Mouse (Mus musculus): Measurements from ENCODE around the gene Adamts14. TPM values are rescaled to one million over a fixed set of nuclear protein-coding genes. Genes with fewer than 3 reads are reported as not detected.

Gene Adamts14
- polyA plus RNA-seq, 1 experiment, result 0.23 TPM

- Histone ChIP-seq H3K4me1 (ENCODE audit: control insufficient read depth, insufficient read depth, low read length) (peaks cover 3% of the 10 kb centered on the region; the same call in 1 of the 2 replicates), H3K4me3 (replicated peaks; ENCODE audit: insufficient read depth, low read depth, low read length) (no peak overlapping the region), H3K27ac (ENCODE audit: insufficient read depth, low read length) (no peak overlapping the region), H3K27me3 (ENCODE audit: control insufficient read depth, insufficient read depth, low read length) (no peaks in the 10 kb centered on the region; the same call in 1 of the 2 replicates)
- TF ChIP-seq POLR2A (IDR thresholded peaks at IDR 0.05; ENCODE audit: borderline replicate concordance, insufficient read depth, low read length), result no peak
- no peak for TF ChIP-seq CTCF (IDR thresholded peaks at IDR 0.05; ENCODE audit: borderline replicate concordance, insufficient read depth, low read depth, low read length)
- DNase-seq, result no peak
- WGBS, result 60% methylated on average over 7 of the region's 7 CpGs
Observed at GRCm38 (mm10) chr10:61273844-61274215, 592 bp upstream of the Adamts14 start.

GRCm38 (mm10) chr10:61272631-61273030 lies 607 bp downstream of the Adamts14 start:
- no peak for DNase-seq
- H3K4me1 ChIP-seq (ENCODE audit: control insufficient read depth, insufficient read depth, low read length), result peaks cover 3% of the 10 kb centered on the region; the same call in 1 of the 2 replicates
- TF ChIP-seq POLR2A (IDR thresholded peaks at IDR 0.05; ENCODE audit: borderline replicate concordance, insufficient read depth, low read length), result no peak
- TF ChIP-seq CTCF (IDR thresholded peaks at IDR 0.05; ENCODE audit: borderline replicate concordance, insufficient read depth, low read depth, low read length), result no peak
- no peak overlapping the region for H3K4me3 ChIP-seq (replicated peaks; ENCODE audit: insufficient read depth, low read depth, low read length)
- no peak overlapping the region for H3K27ac ChIP-seq (ENCODE audit: insufficient read depth, low read length)
- 79% methylated on average over 5 of the region's 5 CpGs for WGBS
- no peaks in the 10 kb centered on the region; the same call in 1 of the 2 replicates for H3K27me3 ChIP-seq (ENCODE audit: control insufficient read depth, insufficient read depth, low read length)

- Histone ChIP-seq H3K27ac (ENCODE audit: insufficient read depth, low read length) (no peak overlapping the region), H3K4me1 (ENCODE audit: control insufficient read depth, insufficient read depth, low read length) (peaks cover 3% of the 10 kb centered on the region; the same call in 1 of the 2 replicates), H3K27me3 (ENCODE audit: control insufficient read depth, insufficient read depth, low read length) (no peaks in the 10 kb centered on the region; the same call in 1 of the 2 replicates), H3K4me3 (replicated peaks; ENCODE audit: insufficient read depth, low read depth, low read length) (no peak overlapping the region)
- 79% methylated on average over 8 of the region's 8 CpGs for WGBS
- no peak for DNase-seq
- no peak for TF ChIP-seq CTCF (IDR thresholded peaks at IDR 0.05; ENCODE audit: borderline replicate concordance, insufficient read depth, low read depth, low read length)
- no peak for TF ChIP-seq POLR2A (IDR thresholded peaks at IDR 0.05; ENCODE audit: borderline replicate concordance, insufficient read depth, low read length)
Observed at GRCm38 (mm10) chr10:61272089-61272626, 1.1 kb downstream of the Adamts14 start.

GRCm38 (mm10) chr10:61267378-61267777 lies 5.9 kb downstream of the Adamts14 start:
- Histone ChIP-seq H3K27ac (ENCODE audit: insufficient read depth, low read length) (no peak overlapping the region), H3K27me3 (ENCODE audit: control insufficient read depth, insufficient read depth, low read length) (no peaks in the 10 kb centered on the region), H3K4me3 (replicated peaks; ENCODE audit: insufficient read depth, low read depth, low read length) (no peak overlapping the region), H3K4me1 (ENCODE audit: control insufficient read depth, insufficient read depth, low read length) (no peaks in the 10 kb centered on the region)
- TF ChIP-seq CTCF (IDR thresholded peaks at IDR 0.05; ENCODE audit: borderline replicate concordance, insufficient read depth, low read depth, low read length) (no peak), POLR2A (IDR thresholded peaks at IDR 0.05; ENCODE audit: borderline replicate concordance, insufficient read depth, low read length) (no peak)
- WGBS, result 94% methylated on average over 5 of the region's 5 CpGs
- DNase-seq, result no peak

- Histone ChIP-seq H3K27me3 (ENCODE audit: control insufficient read depth, insufficient read depth, low read length) (no peaks in the 10 kb centered on the region), H3K27ac (ENCODE audit: insufficient read depth, low read length) (no peak overlapping the region), H3K4me3 (replicated peaks; ENCODE audit: insufficient read depth, low read depth, low read length) (no peak overlapping the region), H3K4me1 (ENCODE audit: control insufficient read depth, insufficient read depth, low read length) (peaks cover 8% of the 10 kb centered on the region; the same call in 1 of the 2 replicates)
- no peak for DNase-seq
- WGBS, result 91% methylated on average over 8 of the region's 8 CpGs
- TF ChIP-seq POLR2A (IDR thresholded peaks at IDR 0.05; ENCODE audit: borderline replicate concordance, insufficient read depth, low read length) (no peak), CTCF (IDR thresholded peaks at IDR 0.05; ENCODE audit: borderline replicate concordance, insufficient read depth, low read depth, low read length) (no peak)
Observed at GRCm38 (mm10) chr10:61263606-61264005, 9.6 kb downstream of the Adamts14 start.

GRCm38 (mm10) chr10:61261229-61262156 lies 11.7 kb downstream of the Adamts14 start:
- Histone ChIP-seq H3K27ac (ENCODE audit: insufficient read depth, low read length) (no peak overlapping the region), H3K27me3 (ENCODE audit: control insufficient read depth, insufficient read depth, low read length) (peaks cover 1% of the 10 kb centered on the region; the same call in 1 of the 2 replicates), H3K4me3 (replicated peaks; ENCODE audit: insufficient read depth, low read depth, low read length) (no peak overlapping the region), H3K4me1 (ENCODE audit: control insufficient read depth, insufficient read depth, low read length) (peaks cover 8% of the 10 kb centered on the region; the same call in 1 of the 2 replicates)
- TF ChIP-seq POLR2A (IDR thresholded peaks at IDR 0.05; ENCODE audit: borderline replicate concordance, insufficient read depth, low read length), result no peak
- no peak for TF ChIP-seq CTCF (IDR thresholded peaks at IDR 0.05; ENCODE audit: borderline replicate concordance, insufficient read depth, low read depth, low read length)
- 35% methylated on average over 13 of the region's 13 CpGs for WGBS
- peak; percentile 31 to 48 for DNase-seq

GRCm38 (mm10) chr10:61258131-61258530 lies 15.1 kb downstream of the Adamts14 start:
- no peak for DNase-seq
- Histone ChIP-seq H3K27me3 (ENCODE audit: control insufficient read depth, insufficient read depth, low read length) (peaks cover 1% of the 10 kb centered on the region; the same call in 1 of the 2 replicates), H3K4me3 (replicated peaks; ENCODE audit: insufficient read depth, low read depth, low read length) (no peak overlapping the region), H3K27ac (ENCODE audit: insufficient read depth, low read length) (no peak overlapping the region), H3K4me1 (ENCODE audit: control insufficient read depth, insufficient read depth, low read length) (peaks cover 18% of the 10 kb centered on the region)
- no peak for TF ChIP-seq POLR2A (IDR thresholded peaks at IDR 0.05; ENCODE audit: borderline replicate concordance, insufficient read depth, low read length)
- TF ChIP-seq CTCF (IDR thresholded peaks at IDR 0.05; ENCODE audit: borderline replicate concordance, insufficient read depth, low read depth, low read length), result no peak
- 100% methylated on average over 1 of the region's 1 CpGs for WGBS

Data from cerebellum, adult 2 months (tissue).